Mouse (Mus musculus) hindbrain, embryonic 13.5 days (tissue): ENCODE results near the gene Selplg. TPM values are rescaled to one million over a fixed set of nuclear protein-coding genes. Genes with fewer than 3 reads are reported as not detected.

ENCODE experiments used
- ATAC-seq: fragments of 200-750 bp; cut with Nextera tagmentation; 2 replicates; pipeline ENCODE4 v1.8.0; 2017; ENCODE audit warnings: moderate TSS enrichment; ENCODE audit not compliant: low FRiP score
- H3K27ac ChIP-seq: fragments of 300-500 bp; sonication (generic); 2 replicates; pipeline ENCODE4 v1.5.1; 2015; ENCODE audit warnings: inconsistent platforms, mild to moderate bottlenecking, moderate library complexity
- H3K27me3 ChIP-seq: fragments of 300-500 bp; sonication (generic); 2 replicates; pipeline ENCODE4 v1.6.1; 2015; ENCODE audit warnings: mild to moderate bottlenecking, inconsistent platforms
- H3K36me3 ChIP-seq: fragments of 300-500 bp; sonication (generic); 2 replicates; pipeline ENCODE4 v1.6.1; 2015; ENCODE audit warnings: mild to moderate bottlenecking, inconsistent platforms
- H3K4me1 ChIP-seq: fragments of 300-500 bp; sonication (generic); replicated peaks from 2 replicates; pipeline ENCODE4 v1.6.1; 2015; ENCODE audit warnings: inconsistent platforms
- H3K4me2 ChIP-seq: fragments of 300-500 bp; sonication (generic); 2 replicates; pipeline ENCODE4 v1.6.1; 2015; ENCODE audit warnings: inconsistent platforms, mild to moderate bottlenecking, moderate library complexity
- H3K4me3 ChIP-seq: fragments of 300-500 bp; sonication (generic); 2 replicates; pipeline ENCODE4 v1.5.1; 2015; ENCODE audit warnings: mild to moderate bottlenecking, inconsistent platforms
- H3K9ac ChIP-seq: fragments of 300-500 bp; sonication (generic); 2 replicates; pipeline ENCODE4 v1.6.1; 2015; ENCODE audit warnings: mild to moderate bottlenecking, inconsistent platforms
- H3K9me3 ChIP-seq: fragments of 300-500 bp; sonication (generic); 2 replicates; pipeline ENCODE4 v1.6.1; 2016; ENCODE audit warnings: inconsistent platforms
- WGBS: fragments of 180-500 bp; shearing (Covaris S2); methylation state at CpG from one replicate; pipeline ENCODE4 v1.1.7; 2015; 5-methylcytosine and 5-hydroxymethylcytosine counted together
- polyA plus RNA-seq: library from polyadenylated mRNA; unstranded; fragments of >200 nt; fragmentation: Nextera tagmentation; extraction: Ambion mirVana; gene quantifications from 2 replicates; pipeline ENCODE4 v1.2.1, GENCODE M21; 2015

Gene Selplg
- polyA plus RNA-seq, 1 experiment from 2014 or later = 1.7 TPM

DNA sequence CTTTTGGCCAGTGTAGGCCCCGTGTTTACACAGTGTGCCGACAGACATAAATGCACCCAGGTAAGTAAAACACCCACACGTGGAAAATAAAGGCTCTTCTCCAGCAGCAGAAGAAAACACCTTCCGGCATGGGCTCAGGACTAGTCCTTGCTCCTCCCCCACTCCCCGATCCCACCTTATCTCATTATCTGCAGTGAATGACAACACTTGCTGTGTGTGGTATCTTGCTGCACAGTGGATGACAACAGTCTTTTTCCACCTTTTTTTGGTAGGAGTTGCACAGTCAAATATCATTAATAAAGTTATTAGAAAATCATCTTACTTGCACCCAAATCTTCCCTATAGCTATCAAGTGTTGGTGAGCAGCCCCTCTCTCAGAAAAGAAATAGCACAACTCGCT is 32.5 kb upstream of the Selplg start:
- Histone ChIP-seq H3K4me3 (no peak overlapping the region), H3K4me2 (no peak overlapping the region), H3K27ac (no peak overlapping the region), H3K9ac (no peak overlapping the region), H3K4me1 (peaks cover 48% of the 10 kb centered on the region), H3K36me3 (peaks cover 30% of the 10 kb centered on the region), H3K27me3 (no peaks in the 10 kb centered on the region), H3K9me3 (no peaks in the 10 kb centered on the region)
- 90% methylated on average over 6 of the region's 6 CpGs for WGBS
- ATAC-seq = no peak

DNA sequence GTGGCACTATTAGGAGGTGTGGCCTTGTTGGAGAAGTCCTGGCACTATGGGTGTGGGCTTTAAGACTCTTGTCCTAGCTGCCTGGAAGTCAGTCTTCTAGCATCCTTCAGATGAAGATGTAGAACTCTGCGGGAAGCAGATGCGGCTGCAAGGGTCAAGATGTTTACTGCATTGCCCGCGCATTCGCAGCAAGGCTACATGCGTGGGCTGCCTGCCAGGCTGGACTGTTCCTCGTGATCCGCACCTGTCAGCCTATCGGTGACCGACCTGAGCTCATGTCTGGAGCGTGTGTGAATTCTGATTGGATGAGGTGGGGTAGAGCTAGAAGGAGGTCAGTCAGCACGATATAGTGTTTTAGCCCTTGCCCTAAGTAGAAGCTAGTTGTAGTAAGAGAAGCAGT is 31.6 kb upstream of the Selplg start:
- Histone ChIP-seq H3K36me3 (peaks cover 30% of the 10 kb centered on the region), H3K27me3 (no peaks in the 10 kb centered on the region), H3K4me2 (no peak overlapping the region), H3K9ac (no peak overlapping the region), H3K4me1 (peaks cover 46% of the 10 kb centered on the region), H3K27ac (peak overlapping the region; percentile 60; the same call in 1 of the 2 replicates), H3K4me3 (no peak overlapping the region), H3K9me3 (no peaks in the 10 kb centered on the region)
- WGBS = 96% methylated on average over 12 of the region's 12 CpGs
- ATAC-seq = no peak

DNA sequence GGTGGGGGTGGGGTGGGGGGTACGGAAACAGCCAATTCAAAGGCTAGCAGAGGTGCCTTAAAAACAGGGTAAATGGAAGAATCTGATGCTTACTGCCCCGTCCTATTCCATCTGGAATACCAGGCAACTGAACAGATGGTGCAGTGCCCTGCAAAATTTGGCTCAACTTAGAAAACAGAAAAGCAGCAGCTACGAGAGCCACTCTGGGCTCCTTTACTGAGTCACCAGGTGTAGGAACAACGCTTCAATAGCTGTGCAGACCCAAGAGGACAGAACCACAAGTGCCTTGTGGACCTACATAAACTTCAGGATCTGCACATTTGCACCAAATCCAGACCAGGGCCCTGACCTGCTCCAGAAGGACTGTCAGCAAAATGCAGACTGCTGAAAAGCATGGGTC is 30.0 kb upstream of the Selplg start:
- H3K4me2 ChIP-seq = no peak overlapping the region
- no peaks in the 10 kb centered on the region for H3K27me3 ChIP-seq
- peaks cover 30% of the 10 kb centered on the region for H3K36me3 ChIP-seq
- 85% methylated on average over 4 of the region's 4 CpGs for WGBS
- no peak for ATAC-seq
- 0 out of 2 replicates have a peak overlapping the region, but pooled peaks have one; percentile 30 for H3K9ac ChIP-seq
- H3K27ac ChIP-seq = peak overlapping the region; percentile 60
- no peaks in the 10 kb centered on the region for H3K9me3 ChIP-seq
- H3K4me3 ChIP-seq = no peak overlapping the region
- peaks cover 45% of the 10 kb centered on the region for H3K4me1 ChIP-seq

DNA sequence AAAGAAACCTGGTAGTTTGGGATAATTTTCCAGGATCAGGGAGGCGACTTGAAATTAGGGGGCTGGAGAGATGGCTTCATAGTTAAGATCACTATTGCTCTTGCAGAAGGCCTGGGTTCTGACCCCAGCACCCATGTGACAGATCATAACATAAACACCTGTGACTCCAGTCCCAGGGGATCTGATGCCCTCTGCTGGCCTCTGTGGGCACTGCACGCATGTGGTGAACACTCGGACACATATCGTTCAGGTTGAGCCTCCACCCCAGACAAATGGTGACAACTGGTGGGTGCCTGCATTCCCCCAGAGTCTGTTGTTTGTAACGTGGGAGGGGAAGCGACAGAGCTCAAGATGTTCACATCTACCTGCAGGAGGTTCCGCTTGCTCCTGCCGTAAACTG is 28.9 kb upstream of the Selplg start:
- H3K4me3 ChIP-seq = no peak overlapping the region
- no peak overlapping the region for H3K4me2 ChIP-seq
- no peaks in the 10 kb centered on the region for H3K27me3 ChIP-seq
- ATAC-seq = no peak
- peaks cover 51% of the 10 kb centered on the region for H3K4me1 ChIP-seq
- 95% methylated on average over 8 of the region's 8 CpGs for WGBS
- no peaks in the 10 kb centered on the region for H3K9me3 ChIP-seq
- H3K27ac ChIP-seq = no peak overlapping the region
- H3K36me3 ChIP-seq = peaks cover 30% of the 10 kb centered on the region
- H3K9ac ChIP-seq = no peak overlapping the region

DNA sequence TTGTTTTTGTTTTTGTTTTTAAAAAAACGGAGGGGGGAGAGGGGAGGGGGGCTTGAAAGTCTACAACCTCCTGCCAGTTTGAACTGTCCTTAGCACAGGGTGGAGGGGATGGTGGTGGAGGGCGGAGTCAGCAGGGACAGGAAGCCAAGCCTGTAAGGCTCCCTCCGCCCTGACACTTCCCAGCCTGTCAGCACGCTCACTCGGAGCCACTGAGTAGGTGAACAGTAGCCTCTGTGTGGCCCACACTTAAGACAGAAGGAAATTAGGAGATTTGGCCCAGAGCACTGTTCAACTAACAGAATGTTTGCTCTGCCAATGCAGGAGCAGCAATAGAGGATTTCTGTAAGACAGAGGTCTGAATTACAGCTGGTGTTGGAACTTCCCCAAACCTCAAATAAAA is 26.5 kb upstream of the Selplg start:
- peaks cover 72% of the 10 kb centered on the region for H3K4me1 ChIP-seq
- peaks cover 18% of the 10 kb centered on the region for H3K36me3 ChIP-seq
- ATAC-seq = no peak
- no peak overlapping the region for H3K4me3 ChIP-seq
- H3K27ac ChIP-seq = no peak overlapping the region
- 64% methylated on average over 5 of the region's 5 CpGs for WGBS
- H3K4me2 ChIP-seq = no peak overlapping the region
- no peaks in the 10 kb centered on the region for H3K9me3 ChIP-seq
- no peak overlapping the region; the same call in 1 of the 2 replicates for H3K9ac ChIP-seq
- no peaks in the 10 kb centered on the region for H3K27me3 ChIP-seq

DNA sequence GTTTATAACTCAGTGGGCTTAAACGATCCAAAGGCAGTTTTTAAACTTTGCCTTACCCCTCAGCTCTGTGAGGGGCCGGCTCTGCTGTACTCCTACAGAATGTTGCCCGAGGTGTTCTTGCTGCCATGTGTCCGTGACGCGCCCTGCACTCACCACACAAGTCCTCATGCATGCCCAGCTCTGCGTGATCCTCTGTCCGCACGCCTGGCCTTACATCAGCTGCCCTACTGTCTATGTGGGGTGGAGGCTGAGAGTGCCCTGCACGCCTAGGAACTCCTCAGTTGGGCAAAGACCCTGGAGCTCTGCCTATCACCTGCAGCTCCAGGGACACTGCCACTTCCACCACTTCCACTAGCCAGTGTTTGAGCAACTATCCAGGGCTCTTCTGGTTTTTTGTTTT is 26.1 kb upstream of the Selplg start:
- H3K4me3 ChIP-seq = no peak overlapping the region
- H3K4me2 ChIP-seq = no peak overlapping the region
- no peaks in the 10 kb centered on the region for H3K27me3 ChIP-seq
- H3K9ac ChIP-seq = no peak overlapping the region
- H3K36me3 ChIP-seq = peaks cover 14% of the 10 kb centered on the region
- no peak for ATAC-seq
- whole genome bisulfite sequencing = 84% methylated on average over 10 of the region's 10 CpGs
- no peak overlapping the region for H3K27ac ChIP-seq
- H3K9me3 ChIP-seq = no peaks in the 10 kb centered on the region
- peaks cover 68% of the 10 kb centered on the region for H3K4me1 ChIP-seq

DNA sequence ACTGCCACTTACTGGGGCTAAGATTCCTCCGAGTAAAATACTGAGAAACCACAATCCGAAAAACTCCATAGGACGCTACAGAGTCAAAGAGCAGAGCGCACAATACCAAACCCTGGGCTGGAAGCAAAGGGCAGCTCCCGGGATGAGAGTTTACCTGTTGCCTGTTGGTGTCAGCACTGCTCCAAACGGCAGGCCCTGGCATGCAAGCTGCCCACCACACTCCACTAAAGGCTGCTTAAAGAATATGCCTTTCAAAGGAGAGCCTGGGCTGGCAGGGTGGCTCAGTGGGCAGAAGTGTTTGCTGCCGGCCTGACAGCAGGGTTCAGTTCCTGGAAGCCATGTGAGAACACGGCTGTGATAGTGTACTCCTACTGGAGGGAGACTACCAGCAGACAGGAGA is 25.2 kb upstream of the Selplg start:
- peaks cover 63% of the 10 kb centered on the region for H3K4me1 ChIP-seq
- WGBS = 71% methylated on average over 8 of the region's 8 CpGs

DNA sequence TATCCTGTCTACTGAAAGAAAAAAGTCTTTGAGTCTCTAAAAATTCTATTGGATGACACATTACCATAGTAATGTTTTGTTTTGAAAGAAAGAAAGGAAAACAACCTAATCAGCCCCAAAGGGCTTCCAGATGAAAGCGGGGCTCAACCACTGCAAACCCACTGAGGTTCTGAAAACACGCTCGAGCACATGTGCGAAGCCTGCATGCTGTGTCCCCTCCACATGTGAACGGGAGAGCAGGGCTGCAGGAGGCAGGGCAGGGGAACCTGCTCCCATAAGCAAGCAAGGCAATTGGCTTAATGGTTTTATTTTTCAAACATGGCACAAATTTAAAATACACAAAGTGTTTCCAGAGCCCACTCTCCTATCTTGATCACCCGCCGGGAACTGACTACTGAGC is 24.2 kb upstream of the Selplg start:
- peaks cover 58% of the 10 kb centered on the region for H3K4me1 ChIP-seq
- H3K4me3 ChIP-seq = no peak overlapping the region
- peaks cover 13% of the 10 kb centered on the region for H3K36me3 ChIP-seq
- H3K9me3 ChIP-seq = no peaks in the 10 kb centered on the region
- H3K4me2 ChIP-seq = no peak overlapping the region
- no peaks in the 10 kb centered on the region for H3K27me3 ChIP-seq
- H3K27ac ChIP-seq = peak overlapping the region; percentile 80
- 70% methylated on average over 7 of the region's 7 CpGs for WGBS
- H3K9ac ChIP-seq = peak overlapping the region; percentile 56; the same call in 1 of the 2 replicates
- ATAC-seq = no peak

More for the DNA sequence above, 25.2 kb upstream of the Selplg start:
- H3K27me3 ChIP-seq = no peaks in the 10 kb centered on the region
- no peak overlapping the region for H3K4me2 ChIP-seq
- no peaks in the 10 kb centered on the region for H3K9me3 ChIP-seq
- no peak overlapping the region for H3K9ac ChIP-seq
- no peak for ATAC-seq
- 0 out of 2 replicates have a peak overlapping the region, but pooled peaks have one; percentile 80 for H3K27ac ChIP-seq
- peaks cover 8% of the 10 kb centered on the region; the same call in 1 of the 2 replicates for H3K36me3 ChIP-seq
- no peak overlapping the region for H3K4me3 ChIP-seq

DNA sequence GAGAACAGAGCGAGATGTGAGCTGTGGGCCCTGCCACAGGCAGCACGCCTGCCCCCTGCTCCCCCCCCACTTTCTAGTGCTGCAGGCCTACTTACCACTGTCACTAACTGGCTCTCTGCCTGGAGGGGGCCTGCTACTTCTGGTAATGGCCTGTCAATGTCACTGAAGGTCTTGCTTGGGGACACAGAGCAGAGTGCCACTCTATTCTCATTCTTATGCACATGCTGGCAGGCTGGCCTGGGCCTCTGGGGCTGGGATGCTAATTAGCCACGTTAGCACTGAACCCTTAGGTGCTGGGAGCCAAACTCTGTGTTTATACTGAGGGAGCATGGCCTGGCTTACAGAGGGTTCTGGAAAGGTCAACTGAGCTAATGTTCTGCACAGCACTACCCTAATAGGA is 23.3 kb upstream of the Selplg start:
- Histone ChIP-seq H3K9me3 (no peaks in the 10 kb centered on the region), H3K9ac (peak overlapping the region; percentile 56), H3K4me2 (no peak overlapping the region), H3K27ac (peak overlapping the region; percentile 80), H3K27me3 (no peaks in the 10 kb centered on the region), H3K4me1 (peaks cover 62% of the 10 kb centered on the region), H3K36me3 (peaks cover 17% of the 10 kb centered on the region), H3K4me3 (no peak overlapping the region)
- WGBS = 38% methylated on average over 3 of the region's 3 CpGs
- ATAC-seq = peak; percentile 43

DNA sequence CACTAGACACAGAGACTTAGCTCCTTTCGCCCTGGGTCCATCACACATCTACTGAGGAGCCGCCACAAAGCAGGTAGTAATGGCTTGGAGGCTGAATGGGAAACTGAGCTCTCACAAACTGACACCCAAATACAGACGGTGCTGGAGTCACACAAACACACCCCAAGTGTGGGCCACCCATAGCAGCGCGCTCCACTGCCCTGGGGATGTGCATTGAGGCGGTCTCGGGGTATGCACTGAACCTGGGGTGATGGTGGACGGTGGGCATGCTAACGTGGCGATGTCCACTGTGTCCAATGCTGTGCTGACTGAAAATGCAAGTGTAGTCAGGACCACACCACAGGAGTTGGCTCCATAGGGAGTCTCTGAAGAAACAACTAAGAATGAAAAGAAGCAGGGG is 22.7 kb upstream of the Selplg start:
- Histone ChIP-seq H3K4me2 (no peak overlapping the region), H3K27ac (peak overlapping the region; percentile 80), H3K36me3 (peaks cover 22% of the 10 kb centered on the region), H3K9ac (peak overlapping the region; percentile 56), H3K4me1 (peaks cover 60% of the 10 kb centered on the region), H3K9me3 (no peaks in the 10 kb centered on the region), H3K4me3 (no peak overlapping the region), H3K27me3 (no peaks in the 10 kb centered on the region)
- WGBS = 86% methylated on average over 10 of the region's 10 CpGs
- ATAC-seq = no peak

DNA sequence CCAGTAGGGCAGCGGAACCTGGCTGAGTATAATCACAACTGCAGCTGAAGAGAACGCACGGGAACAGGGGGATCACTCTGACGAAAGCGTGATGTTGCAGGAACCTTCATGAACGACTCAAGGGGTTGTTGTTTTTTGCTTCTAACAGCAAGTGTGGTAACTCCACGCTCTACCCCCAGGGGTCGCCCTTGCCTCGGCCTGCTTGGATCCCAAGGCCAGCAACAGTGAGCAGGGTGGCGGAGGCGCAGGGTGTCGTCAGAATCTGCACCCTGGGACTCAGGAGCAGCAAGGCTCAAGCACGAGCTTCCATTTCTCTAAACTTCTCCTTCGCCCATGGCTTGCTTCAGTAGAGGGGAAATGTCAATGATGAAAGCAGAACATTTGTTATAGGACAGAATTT is 22.1 kb upstream of the Selplg start:
- Histone ChIP-seq H3K4me1 (peaks cover 56% of the 10 kb centered on the region), H3K9me3 (no peaks in the 10 kb centered on the region), H3K4me2 (no peak overlapping the region), H3K27me3 (no peaks in the 10 kb centered on the region), H3K27ac (no peak overlapping the region), H3K9ac (no peak overlapping the region), H3K36me3 (peaks cover 29% of the 10 kb centered on the region), H3K4me3 (no peak overlapping the region)
- WGBS = 47% methylated on average over 14 of the region's 14 CpGs
- ATAC-seq = no peak

DNA sequence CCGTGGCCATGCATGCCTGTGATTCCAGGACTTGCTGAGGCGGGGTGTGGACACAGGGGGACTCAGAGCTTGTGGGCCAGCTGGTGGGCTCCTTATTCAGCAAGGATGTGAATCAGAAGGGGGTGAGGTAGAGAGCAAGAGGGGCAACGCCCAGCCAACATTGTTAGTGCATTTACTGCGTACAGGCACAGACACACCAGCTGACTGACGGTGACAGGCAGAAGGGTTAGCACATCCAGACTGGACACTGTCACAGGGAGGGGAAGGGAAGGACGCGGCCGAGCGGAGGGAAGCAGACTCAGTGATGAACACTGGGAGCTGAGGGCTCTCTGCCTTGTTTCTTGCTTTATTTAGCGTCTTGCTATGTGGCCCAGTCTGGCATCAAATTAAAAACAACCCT is 21.1 kb upstream of the Selplg start:
- Histone ChIP-seq H3K4me3 (no peak overlapping the region), H3K27me3 (no peaks in the 10 kb centered on the region), H3K4me1 (peaks cover 47% of the 10 kb centered on the region), H3K4me2 (no peak overlapping the region), H3K9ac (no peak overlapping the region), H3K27ac (no peak overlapping the region), H3K36me3 (peaks cover 37% of the 10 kb centered on the region), H3K9me3 (no peaks in the 10 kb centered on the region)
- no peak for ATAC-seq
- 89% methylated on average over 10 of the region's 10 CpGs for WGBS

DNA sequence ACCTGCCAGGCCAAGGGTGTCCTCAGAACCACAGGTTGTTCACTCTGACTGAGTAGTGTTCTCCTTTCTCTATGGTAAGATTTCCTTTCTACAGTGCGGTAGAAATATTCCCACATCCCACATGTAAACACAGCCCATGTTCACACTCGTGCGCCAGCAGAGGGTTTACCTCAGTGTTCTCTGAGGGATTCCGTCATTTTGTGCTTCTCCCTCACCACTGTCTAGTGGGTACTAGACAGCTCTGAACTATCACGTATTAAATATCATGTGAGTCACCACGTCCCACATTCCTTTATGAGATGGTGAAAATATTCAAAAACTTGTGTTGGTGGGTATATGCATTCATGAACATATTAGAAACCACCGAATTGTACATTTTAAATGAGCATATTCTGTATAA is 20.0 kb upstream of the Selplg start:
- Histone ChIP-seq H3K27ac (no peak overlapping the region), H3K27me3 (no peaks in the 10 kb centered on the region), H3K9me3 (no peaks in the 10 kb centered on the region), H3K36me3 (peaks cover 48% of the 10 kb centered on the region), H3K4me3 (no peak overlapping the region), H3K9ac (no peak overlapping the region), H3K4me2 (no peak overlapping the region), H3K4me1 (peaks cover 40% of the 10 kb centered on the region)
- no peak for ATAC-seq
- WGBS = 92% methylated on average over 7 of the region's 7 CpGs
